Mouse (Mus musculus): ENCODE results near the gene Dph6.

- TF ChIP-seq GATA1 (IDR thresholded peaks at IDR 0.05; ENCODE audit: low read length) = no peak
- TF ChIP-seq TAL1 (IDR thresholded peaks at IDR 0.05; ENCODE audit: low read length) = no peak
Measured at GRCm38 (mm10) chr2:114658954-114659353, 4.2 kb upstream of the Dph6 start.
